ENCODE assay signal across 28 mouse cellular contexts in genomic region chr16:32710426-32711070, GRCm38 (mm10). TPM values are rescaled to one million over a fixed set of nuclear protein-coding genes. Genes with fewer than 3 reads are reported as not detected.
DNase-seq lines count a peak whose midpoint lies in the region; ATAC-seq and TF ChIP-seq lines count a peak whose summit lies in the region.
"Had no signal": no experiment of that assay in that cellular context is flagged by ENCODE, and none has a peak within 500 bp of the region (broad histone marks: within the 10 kb centered on the region; RNA-seq: fewer than 3 reads in every experiment).

No protein-coding gene starts in this region.

- H3K9ac ChIP-seq in heart, postnatal 0 days (replicated peaks; ENCODE audit: low read depth, low read length) = no peak overlapping the region
- no peak overlapping the region for H3K9ac ChIP-seq in heart, embryonic 12.5 days
- H3K9ac ChIP-seq in embryonic facial prominence, embryonic 14.5 days (ENCODE audit: low read depth, low read length) = no peak overlapping the region
- H3K9ac ChIP-seq: forebrain, postnatal 0 days; limb, embryonic 15.5 days; liver, embryonic 14.5 days; lung, embryonic 15.5 days; midbrain, embryonic 13.5 days had no signal

- no peak for TF ChIP-seq CTCF in heart, postnatal 0 days (IDR thresholded peaks at IDR 0.05; ENCODE audit: low read depth)

- H3K4me3 ChIP-seq in heart, postnatal 0 days (ENCODE audit: low read depth, low read length) = no peak overlapping the region
- no peak overlapping the region for H3K4me3 ChIP-seq in heart, embryonic 12.5 days
- no peak overlapping the region for H3K4me3 ChIP-seq in embryonic facial prominence, embryonic 14.5 days (ENCODE audit: low read depth, low read length)
- H3K4me3 ChIP-seq: limb, embryonic 15.5 days; lung, embryonic 15.5 days; midbrain, embryonic 13.5 days had no signal

- H3K36me3 ChIP-seq in heart, postnatal 0 days (replicated peaks; ENCODE audit: control insufficient read depth, insufficient read depth, low read length) = no peaks in the 10 kb centered on the region
- H3K36me3 ChIP-seq in heart, embryonic 12.5 days = no peaks in the 10 kb centered on the region
- H3K36me3 ChIP-seq in embryonic facial prominence, embryonic 14.5 days (ENCODE audit: control insufficient read depth, insufficient read depth, low read length) = no peaks in the 10 kb centered on the region
- H3K36me3 ChIP-seq: limb, embryonic 15.5 days; lung, embryonic 15.5 days; midbrain, embryonic 13.5 days had no signal

- H3K27ac ChIP-seq in heart, postnatal 0 days (ENCODE audit: low read depth) = peak overlapping the region; percentile 17; the same call in 1 of the 2 replicates
- H3K27ac ChIP-seq in heart, embryonic 12.5 days (ENCODE audit: poor library complexity, severe bottlenecking) = no peak overlapping the region
- H3K27ac ChIP-seq in embryonic facial prominence, embryonic 14.5 days (replicated peaks; ENCODE audit: low read depth, low read length) = peak overlapping the region; percentile 28; the same call in 1 of the 2 replicates
- H3K27ac ChIP-seq: hindbrain, postnatal 0 days; limb, embryonic 15.5 days; liver, embryonic 14.5 days; lung, embryonic 15.5 days; midbrain, embryonic 13.5 days; stomach, postnatal 0 days had no signal

- H3K27me3 ChIP-seq in heart, postnatal 0 days (ENCODE audit: control insufficient read depth, insufficient read depth, low read length) = no peaks in the 10 kb centered on the region
- H3K27me3 ChIP-seq in heart, embryonic 12.5 days (replicated peaks) = no peaks in the 10 kb centered on the region
- H3K27me3 ChIP-seq in embryonic facial prominence, embryonic 14.5 days (replicated peaks; ENCODE audit: control insufficient read depth, insufficient read depth, low read length) = no peaks in the 10 kb centered on the region
- H3K27me3 ChIP-seq: lung, embryonic 15.5 days; midbrain, embryonic 13.5 days had no signal

- H3K9me3 ChIP-seq in heart, postnatal 0 days (replicated peaks; ENCODE audit: control insufficient read depth, low read length) = no peaks in the 10 kb centered on the region
- 0 out of 2 replicates have a peak, but pooled peaks cover 3% of the 10 kb centered on the region for H3K9me3 ChIP-seq in heart, embryonic 12.5 days (replicated peaks)
- H3K9me3 ChIP-seq in embryonic facial prominence, embryonic 14.5 days (ENCODE audit: control insufficient read depth, low read length) = no peaks in the 10 kb centered on the region
- H3K9me3 ChIP-seq: limb, embryonic 15.5 days; lung, embryonic 15.5 days; midbrain, embryonic 13.5 days had no signal

- WGBS in heart, postnatal 0 days = 44% methylated on average over 14 of the region's 14 CpGs
- 50% methylated on average over 14 of the region's 14 CpGs for WGBS in heart, embryonic 12.5 days
- WGBS in embryonic facial prominence, embryonic 14.5 days = 51% methylated on average over 14 of the region's 14 CpGs

- no peak for DNase-seq in frontal cortex, postnatal 10 days (ENCODE audit: low spot score in 2 of 2)
- no peak for DNase-seq in heart, postnatal 0 days (ENCODE audit: low spot score)
- peak; percentile 45 for DNase-seq in lung, postnatal 36 days
- DNase-seq in lung, postnatal 14 days = no peak
- peak; percentile 53 for DNase-seq in embryonic facial prominence, embryonic 14.5 days (ENCODE audit: low spot score)
- no peak for DNase-seq in urinary bladder, postnatal 36 days (ENCODE audit: low spot score in 2 of 2)
- DNase-seq: adrenal gland, postnatal 10 days; cerebellum, adult 2 months; cerebellum, postnatal 25 days; forebrain, postnatal 0 days; gastrocnemius, postnatal 10 days; heart, adult 11 months; heart, postnatal 14 days; kidney, adult 9 months; kidney, postnatal 14 days; left cerebral cortex, postnatal 4 days had no signal

- peak; percentile 88 for ATAC-seq in frontal cortex, adult (ENCODE audit: low TSS enrichment)
- no peak for ATAC-seq in heart, postnatal 0 days (ENCODE audit: insufficient read depth, low read depth)
- no peak for ATAC-seq in heart, embryonic 12.5 days (ENCODE audit: insufficient number of reproducible peaks, low FRiP score)
- no peak for ATAC-seq in embryonic facial prominence, embryonic 14.5 days (ENCODE audit: low read depth)
- ATAC-seq: forebrain, postnatal 0 days; hindbrain, postnatal 0 days; intestine, embryonic 16.5 days; midbrain, embryonic 13.5 days had no signal

- TF ChIP-seq EP300 in heart, postnatal 0 days (IDR thresholded peaks at IDR 0.05; ENCODE audit: low read depth) = no peak

- H3K4me2 ChIP-seq in heart, postnatal 0 days (ENCODE audit: low read depth, low read length) = no peak overlapping the region
- H3K4me2 ChIP-seq in heart, embryonic 12.5 days = no peak overlapping the region
- no peak overlapping the region for H3K4me2 ChIP-seq in embryonic facial prominence, embryonic 14.5 days (ENCODE audit: low read depth, low read length)
- H3K4me2 ChIP-seq: limb, embryonic 15.5 days; lung, embryonic 15.5 days; midbrain, embryonic 13.5 days had no signal

- peaks cover 18% of the 10 kb centered on the region for H3K4me1 ChIP-seq in heart, postnatal 0 days (ENCODE audit: control insufficient read depth, insufficient read depth)
- H3K4me1 ChIP-seq in heart, embryonic 12.5 days (replicated peaks) = peaks cover 39% of the 10 kb centered on the region
- peaks cover 4% of the 10 kb centered on the region; the same call in 1 of the 2 replicates for H3K4me1 ChIP-seq in embryonic facial prominence, embryonic 14.5 days (ENCODE audit: control insufficient read depth, insufficient read depth, low read length)

RNA-seq across cellular contexts. Expression of gene Muc4, which starts 25.1 kb away (rescaled TPM):
- 0.23 and 0.27 TPM in 2 replicates for total RNA-seq in heart, postnatal 0 days (2014; rRNA removed; ENCODE audit: low replicate concordance)
- polyA plus RNA-seq in heart, postnatal 0 days (2015; fragmentation: Nextera tagmentation; extraction: Ambion mirVana) = 0.16 TPM in 1 of 2 replicates, not detected in the other
- polyA plus RNA-seq in heart, embryonic 12.5 days (2016; fragmentation: Nextera tagmentation; extraction: Ambion mirVana) = 0.13 and 0.17 TPM in 2 replicates
- polyA plus RNA-seq in embryonic facial prominence, embryonic 14.5 days (2014; fragmentation: Nextera tagmentation; extraction: Ambion mirVana) = 1.6 and 1.8 TPM in 2 replicates
- total RNA-seq: forebrain, postnatal 0 days; hindbrain, postnatal 0 days; layer of hippocampus, adult 18-20 months; layer of hippocampus, postnatal 25 days; left cerebral cortex, postnatal 4 days; megakaryocyte, adult 5-6 weeks had no signal
- polyA plus RNA-seq: forebrain, postnatal 0 days; hindbrain, postnatal 0 days; limb, embryonic 15.5 days; midbrain, embryonic 13.5 days had no signal

Comparison
In these comparisons a context has a peak if more than half of its experiments do, and no peak if none do; other contexts are left out.
1. DNase-seq: peak in lung, postnatal 36 days (single experiment) and embryonic facial prominence, embryonic 14.5 days (single experiment); none in frontal cortex, postnatal 10 days (0 of 2), heart, postnatal 0 days (single experiment), lung, postnatal 14 days (single experiment) and urinary bladder, postnatal 36 days (0 of 2).